Mouse (Mus musculus): Measurements from ENCODE around the gene Trpv6. TPM values are rescaled to one million over a fixed set of nuclear protein-coding genes. Genes with fewer than 3 reads are reported as not detected.

The Trpv6 gene
- 1 to 10 TPM in 1 of 2 experiments, under 1 TPM in 1; 0.87 to 1.2 TPM for total RNA-seq (2021)

DNA sequence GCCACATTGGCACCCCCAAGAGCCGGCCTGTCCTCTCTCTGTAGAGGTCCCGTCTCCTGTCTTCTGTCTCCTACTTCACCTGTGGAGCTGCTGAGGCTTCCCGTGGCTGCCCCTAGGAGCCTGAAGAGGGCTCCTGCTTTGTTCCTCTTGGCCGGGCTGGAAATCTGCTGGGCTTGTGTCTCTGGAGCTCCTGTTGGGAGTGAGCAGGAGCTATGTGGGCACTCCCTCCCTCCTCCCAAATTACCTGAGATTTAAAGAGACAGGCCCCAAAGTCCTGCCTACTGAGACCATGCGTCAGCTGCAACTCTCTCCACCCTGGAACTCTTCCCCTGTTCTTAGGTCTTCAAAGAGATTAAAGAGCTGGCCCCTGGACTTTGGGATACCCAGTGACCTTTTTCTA lies at the start of gene Trpv6:
TSS of gene Trpv6 (minus strand) at position 228 of the 400 bp plus-strand sequence.
- DNase-seq = no peak

DNA sequence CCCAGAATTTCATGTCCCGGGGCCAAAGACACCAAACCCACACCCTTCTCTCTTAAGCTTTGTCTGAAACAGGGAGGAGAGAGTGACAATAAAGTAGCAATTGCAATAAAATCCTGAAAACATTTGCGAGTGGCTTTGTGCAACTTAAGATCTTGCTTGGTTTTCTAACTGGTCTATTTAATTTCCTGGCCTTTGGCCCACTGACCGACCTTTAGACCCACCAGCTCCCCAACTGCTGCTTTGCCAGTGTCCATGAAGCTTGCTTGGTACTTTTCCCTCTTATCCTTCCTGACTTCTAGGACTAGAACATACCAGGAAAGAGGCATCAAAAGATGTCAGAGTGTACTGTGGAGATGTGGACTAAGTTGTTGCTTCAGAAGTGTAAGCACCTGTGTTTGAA lies 49.4 kb upstream of the Trpv6 start:
- no peak for DNase-seq

DNA sequence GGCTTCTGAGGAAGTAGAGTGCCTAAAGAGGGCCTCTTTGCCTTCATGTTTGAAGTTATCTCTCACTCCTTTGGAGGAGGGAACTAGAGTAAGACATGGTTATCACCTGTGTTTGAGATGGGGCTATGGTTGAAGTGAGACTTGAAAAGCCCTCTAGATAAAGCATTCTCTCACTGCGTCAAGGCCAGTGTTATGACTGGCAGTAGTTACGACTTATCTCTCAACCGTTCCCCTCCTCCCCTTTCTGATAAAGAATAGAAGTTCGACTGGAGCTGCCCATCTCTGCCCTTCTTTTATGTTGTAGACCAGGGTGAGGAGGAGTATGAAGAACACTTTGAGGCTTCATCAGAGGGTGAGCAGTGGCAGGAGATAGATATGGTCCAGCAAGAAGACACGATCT lies 48.7 kb upstream of the Trpv6 start:
- DNase-seq = no peak

DNA sequence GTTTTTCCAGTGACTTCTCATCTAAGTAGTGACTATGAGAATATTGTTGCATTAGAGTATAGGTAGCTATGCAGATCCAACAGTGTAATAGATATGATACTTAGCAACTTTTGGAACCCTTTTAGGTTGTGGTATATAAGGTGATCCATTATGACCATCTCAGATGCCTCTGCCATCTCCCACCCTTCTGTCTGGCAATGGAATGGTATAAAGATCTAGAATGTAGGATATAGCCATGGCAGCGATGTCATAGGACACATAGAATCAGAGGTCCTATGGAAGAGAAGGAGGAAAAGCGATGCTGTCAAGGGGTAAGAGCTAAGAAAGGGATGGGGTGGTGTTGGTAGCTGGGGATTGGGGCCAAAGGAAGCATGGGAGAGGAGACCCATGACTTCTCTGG lies 47.9 kb upstream of the Trpv6 start, which contains the start of gene Llcfc1:
TSS of gene Llcfc1 (plus strand) at position 301 of the 400 bp plus-strand sequence.
- no peak for DNase-seq

DNA sequence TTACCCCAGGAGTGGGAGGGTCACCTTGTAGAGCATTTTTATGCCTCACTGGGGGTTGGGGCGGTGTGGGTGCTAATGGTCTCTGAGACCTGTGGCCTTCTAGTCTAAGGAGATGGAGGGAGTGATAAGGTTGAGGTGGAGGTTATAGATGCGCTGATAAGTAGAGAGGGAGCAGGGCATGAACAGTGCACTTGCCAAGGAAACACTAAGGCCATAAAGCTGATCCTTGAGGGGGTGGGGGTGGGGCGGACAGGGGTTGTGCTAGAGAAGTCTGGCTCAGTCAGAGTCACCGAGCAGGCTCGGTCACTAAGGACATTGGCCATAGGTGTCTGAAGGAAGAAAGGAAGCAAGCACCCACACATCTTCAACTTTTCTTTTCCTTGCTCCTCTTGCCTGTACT lies 45.5 kb upstream of the Trpv6 start:
- DNase-seq = no peak

DNA sequence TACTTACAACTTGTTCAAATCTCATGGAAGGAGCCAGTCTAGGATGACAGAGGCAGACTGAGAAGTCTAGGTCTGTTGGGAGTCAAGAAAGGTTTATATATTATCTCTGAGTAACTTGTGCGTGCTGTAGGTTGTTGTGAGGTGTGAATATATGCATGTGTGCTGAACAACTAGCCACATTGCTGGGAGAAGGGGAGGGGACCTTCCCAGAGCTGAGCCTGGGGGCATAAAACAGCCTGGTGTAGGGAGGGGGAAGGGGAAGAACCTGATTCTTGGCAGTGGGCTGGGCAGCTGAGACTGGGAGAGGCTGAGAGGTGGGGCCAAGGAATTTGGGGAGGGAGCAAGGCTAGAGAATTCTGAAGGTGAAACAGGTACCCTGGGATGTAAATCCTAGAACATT lies 44.5 kb upstream of the Trpv6 start, which contains the start of gene Trpv5:
TSS of gene Trpv5 (minus strand) at position 101 of the 400 bp plus-strand sequence.
- no peak for DNase-seq

DNA sequence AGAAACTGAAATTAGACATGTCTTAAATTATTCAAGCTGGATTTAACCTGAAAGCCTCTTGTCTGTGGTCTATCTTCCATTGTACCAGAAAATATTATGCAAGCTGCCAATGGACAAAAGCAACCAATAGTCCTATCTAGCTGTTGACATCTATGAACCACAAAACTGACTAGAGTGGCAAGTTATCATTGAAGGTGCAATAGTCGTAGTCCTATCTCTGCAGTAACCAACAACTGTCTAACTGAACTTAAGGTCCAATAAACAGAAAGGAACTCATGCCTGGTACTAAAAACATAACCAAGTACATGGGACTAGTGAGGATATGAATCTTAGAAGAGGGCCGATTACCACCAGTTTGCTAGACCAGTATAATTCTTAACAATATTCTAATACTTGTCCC lies 40.3 kb upstream of the Trpv6 start:
- DNase-seq = no peak

DNA sequence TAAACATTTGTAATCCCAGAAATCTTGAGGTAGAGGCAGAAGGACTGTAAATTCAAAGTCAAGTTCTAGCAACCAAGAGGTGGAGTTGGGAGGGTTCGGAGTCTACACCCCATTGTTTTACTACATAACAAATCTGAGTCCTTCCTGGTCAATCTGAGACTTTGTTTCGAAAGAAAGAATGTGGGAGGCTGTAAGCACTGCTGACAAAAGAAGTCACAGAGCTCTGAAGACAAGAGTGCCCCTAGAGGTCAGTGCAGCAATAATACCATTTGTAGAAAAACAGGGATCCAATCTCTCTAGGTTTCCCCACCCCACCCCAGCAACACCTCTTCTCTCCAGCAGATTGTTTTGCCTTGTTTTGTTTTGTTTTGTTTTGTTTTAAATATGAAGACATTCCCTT lies 26.1 kb upstream of the Trpv6 start:
- no peak for DNase-seq

DNA sequence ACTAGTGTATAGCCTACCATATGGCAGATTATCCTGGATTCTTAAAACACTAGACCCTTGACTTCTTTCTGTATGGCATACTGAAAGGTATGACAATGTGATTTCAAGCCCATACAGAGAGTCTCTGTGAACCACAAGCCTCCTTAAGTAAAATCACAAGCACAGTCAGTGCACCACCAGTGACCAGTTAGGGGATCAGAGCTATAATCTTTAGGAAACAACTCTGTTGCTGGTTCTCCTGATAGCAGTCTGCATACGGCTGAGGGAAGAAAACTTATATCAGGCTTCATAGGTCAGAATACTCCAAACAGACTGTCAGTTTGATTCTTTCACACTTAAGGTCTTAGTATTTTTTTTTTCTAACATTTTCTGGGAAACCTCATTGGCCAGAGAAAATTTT lies 22.3 kb upstream of the Trpv6 start:
- DNase-seq = no peak

DNA sequence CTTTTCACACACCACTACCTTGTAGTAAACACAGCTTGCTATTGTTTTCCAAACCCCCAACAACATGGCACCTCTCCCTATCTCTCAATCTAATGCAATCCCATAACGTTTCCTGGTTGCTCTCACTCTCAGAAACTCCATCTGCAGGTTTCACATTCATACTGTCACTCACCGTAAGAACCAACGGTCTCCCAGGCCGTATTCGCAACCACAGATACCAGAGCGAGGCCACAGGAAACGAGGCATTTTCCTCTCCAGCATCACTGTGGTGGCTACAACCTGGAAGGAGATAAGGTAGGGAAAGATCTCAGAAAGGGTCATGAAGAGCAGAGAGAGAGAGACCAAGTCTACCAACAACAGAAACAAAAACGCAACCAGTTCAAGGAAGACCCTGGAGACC lies 18.4 kb upstream of the Trpv6 start:
- no peak for DNase-seq

DNA sequence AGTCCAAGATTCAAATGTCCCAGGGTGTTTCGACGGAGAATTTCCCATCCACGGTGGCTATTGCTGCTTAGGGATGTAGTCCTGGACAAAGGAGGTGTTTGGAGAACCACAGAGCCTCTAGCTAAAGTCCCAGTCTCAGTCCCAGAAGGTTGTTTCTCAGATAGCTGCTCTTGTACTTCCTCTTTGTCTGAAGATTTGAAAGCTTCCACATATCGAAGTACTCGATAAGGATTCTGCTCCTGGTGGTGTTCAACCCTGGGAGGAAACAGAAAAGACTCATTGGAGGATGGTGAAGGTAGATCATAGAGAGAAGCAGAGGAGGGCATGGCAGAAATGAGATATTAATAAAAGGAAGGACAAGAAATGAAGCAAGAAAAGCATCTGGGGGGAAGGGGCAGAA lies 17.0 kb upstream of the Trpv6 start:
- no peak for DNase-seq

DNA sequence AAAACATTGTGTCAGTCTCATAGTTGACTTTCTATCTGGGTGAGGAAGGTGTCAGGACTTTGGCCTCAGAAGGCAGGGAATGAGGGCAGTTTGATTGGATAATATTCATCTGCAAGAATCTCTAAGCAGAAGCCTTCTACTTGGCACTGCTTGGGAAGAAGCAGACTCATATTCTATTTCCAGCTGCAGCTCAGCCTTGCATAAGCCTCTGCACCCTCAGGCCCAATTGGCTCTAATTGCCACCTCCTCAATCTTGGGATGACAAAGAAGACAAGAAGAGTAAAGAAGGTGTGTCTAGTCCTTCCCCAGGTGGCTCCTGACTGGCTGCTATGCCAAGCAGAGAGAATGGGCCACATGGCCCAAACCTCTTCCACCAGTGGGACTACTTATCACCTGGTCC lies 10.5 kb upstream of the Trpv6 start:
- no peak for DNase-seq

DNA sequence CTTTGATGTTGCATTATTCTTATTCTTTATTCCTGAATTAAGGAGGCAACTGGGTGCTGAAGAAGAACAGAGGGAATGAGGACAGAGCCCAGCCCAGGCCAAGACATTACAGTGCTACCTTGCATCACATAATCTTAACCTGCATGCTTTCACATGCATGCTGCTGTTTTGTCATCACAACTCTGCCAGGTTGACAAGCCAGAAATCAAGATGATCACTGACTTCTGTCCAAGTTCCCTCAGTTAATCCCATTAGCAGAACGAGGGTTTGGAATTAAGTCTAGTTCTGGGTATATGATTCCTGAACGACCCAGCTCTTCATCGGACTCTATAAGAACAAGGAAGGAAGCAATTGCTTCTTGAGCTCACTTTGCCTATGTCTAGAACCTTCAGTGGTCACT lies 10.0 kb upstream of the Trpv6 start:
- no peak for DNase-seq

DNA sequence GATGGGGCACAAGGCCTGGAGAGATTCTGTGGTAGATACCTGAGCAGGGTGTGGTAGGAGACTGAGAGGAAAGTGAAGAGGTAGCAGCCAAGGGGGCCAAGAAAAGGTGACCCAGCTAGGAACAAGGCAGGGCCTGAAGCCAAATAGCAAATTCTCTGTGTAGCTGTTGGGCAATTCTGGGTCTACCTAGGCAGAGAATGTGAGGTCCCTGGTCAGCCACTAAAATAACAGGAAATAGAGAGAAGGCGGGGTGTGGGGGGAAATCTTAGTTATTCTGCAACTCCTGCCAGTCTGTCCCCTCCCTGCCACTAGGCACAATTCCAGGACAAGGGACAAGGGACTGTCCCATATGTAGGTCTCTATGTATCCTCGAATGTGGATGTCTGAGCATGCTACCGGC lies 7.0 kb upstream of the Trpv6 start:
- no peak for DNase-seq

DNA sequence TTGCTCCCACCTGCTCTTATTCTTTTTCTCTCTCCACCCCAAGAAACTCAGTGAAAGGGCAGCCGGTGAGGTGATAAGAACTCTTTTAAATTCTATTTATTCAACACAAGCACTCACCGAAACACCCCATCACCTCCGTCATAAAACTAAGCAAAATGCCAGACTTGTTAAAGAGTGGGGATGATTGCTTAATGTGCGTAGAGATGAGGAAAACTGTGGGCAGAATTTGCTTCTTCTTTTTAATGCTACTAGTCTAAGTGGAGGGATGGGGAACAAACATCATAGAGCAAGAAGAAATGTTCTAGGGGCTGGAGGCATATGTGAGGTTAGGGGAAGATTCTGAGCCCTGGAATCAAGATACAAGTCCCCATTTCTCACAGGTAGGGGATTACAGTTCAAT lies 6.6 kb upstream of the Trpv6 start:
- DNase-seq = no peak

DNA sequence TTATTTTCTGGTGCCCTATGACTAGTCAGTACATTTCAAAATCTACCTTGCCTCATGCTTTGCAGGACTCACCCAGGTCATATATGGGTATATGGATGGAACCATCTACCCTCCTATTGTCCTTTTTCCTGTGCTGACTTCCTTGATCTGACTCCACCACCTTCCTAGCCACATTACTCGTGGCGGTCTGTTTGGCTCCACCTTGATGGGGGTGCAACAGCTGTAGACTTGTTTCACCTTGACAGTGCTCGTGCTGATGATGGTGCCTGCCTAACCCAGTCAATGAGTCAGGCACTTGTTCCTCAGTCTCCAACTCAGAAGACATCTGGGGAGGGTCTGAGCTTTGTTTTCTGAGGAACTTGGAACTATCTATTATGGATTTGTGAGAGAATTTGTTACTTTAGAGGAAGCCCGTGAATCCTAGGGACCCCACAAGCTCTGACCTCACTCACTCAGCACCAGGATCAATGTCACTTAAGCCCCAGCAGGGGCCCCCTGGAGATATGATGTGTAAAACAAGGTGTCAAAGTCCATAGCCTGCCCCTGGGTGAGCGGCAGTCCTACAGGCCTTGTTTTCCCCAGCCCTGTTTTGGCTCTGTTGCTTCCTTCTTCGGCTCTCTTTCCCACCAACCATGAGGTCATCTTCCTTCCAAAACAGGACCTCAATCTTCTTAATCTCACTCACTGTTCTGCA lies 5.1 kb upstream of the Trpv6 start:
- DNase-seq = no peak

DNA sequence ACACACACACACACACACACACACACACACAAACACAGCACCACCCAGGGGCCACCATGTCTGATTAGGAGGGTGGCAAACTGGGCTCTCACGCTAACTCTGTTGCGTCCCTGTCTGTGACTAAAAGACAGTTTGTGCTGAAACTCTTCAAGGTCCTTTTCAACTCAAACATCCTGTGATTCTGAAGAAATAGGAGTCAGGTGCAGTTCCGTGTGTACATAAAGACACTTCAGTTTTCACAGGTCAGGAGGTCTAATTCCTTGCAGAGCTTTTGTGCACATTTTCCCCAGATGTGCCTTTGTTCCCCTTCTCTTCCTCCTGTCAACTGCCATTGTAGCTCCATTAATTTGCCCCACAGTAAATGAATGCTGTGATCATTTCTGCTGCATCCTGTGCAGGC lies 4.2 kb upstream of the Trpv6 start:
- no peak for DNase-seq

DNA sequence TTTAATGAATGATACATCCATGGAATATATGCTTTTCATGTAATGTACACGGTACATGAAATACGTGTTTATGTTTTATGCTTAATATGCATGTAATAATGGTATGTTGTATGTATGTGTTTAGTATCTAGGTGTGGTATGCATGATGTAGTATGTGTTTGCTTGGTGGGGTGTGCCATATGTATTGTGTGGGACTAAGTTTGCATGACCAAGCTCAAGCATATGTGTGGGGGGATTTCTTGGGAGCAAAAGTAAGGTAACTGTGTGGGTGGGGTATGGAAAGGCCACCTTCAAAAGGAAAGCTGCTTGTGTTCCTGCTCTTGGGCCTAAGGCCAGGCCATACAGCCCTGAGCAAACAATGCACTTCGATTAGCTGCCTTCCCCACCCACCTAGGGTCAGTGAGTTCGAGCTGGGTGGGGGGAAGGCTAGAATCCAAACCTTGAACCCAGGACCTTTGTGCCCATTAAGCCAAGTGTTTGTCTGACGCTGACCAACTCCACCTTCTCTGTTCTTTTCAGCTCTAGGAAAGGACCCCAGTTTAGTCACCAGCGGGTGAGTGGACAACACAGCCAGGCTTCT lies 1.8 kb upstream of the Trpv6 start:
- DNase-seq = no peak

DNA sequence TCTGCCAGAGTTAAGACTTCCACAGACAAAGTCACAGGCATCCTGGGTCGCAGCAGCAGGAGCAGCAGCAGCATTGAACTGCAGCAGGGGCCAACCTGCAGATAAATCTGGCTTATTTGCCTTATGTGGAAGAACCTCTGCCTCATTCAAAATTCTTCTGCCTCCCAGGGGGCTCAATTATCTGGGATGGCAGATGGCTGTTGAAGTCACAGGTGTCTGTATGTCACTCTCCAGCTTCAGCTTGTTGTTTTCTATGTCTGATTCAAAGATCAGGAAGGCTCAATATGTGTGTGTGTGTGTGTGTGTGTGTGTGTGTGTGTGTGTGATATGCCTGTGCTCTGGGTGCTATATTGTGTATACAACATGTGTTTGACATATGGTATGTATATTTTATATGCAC lies 1.2 kb upstream of the Trpv6 start:
- DNase-seq = no peak

DNA sequence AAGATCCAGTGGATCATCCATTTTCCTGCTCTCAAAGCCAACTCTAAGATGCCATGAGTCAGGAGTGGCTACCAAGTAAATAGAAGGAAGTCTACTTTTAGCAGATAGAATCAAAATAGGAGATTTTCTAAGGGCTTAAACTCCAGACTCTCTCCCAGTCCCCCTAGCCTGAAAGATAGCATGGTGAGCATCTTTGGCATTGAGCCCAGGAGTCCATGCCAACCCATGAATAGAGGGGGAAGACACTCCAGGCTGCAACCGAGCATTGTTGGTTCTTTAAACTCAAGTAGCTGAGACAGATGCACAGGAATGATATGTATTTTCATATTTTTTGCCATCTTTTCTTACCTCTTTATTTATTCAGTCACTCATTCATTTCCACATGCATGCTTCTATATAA lies 994 bp downstream of the Trpv6 start:
- no peak for DNase-seq

DNA sequence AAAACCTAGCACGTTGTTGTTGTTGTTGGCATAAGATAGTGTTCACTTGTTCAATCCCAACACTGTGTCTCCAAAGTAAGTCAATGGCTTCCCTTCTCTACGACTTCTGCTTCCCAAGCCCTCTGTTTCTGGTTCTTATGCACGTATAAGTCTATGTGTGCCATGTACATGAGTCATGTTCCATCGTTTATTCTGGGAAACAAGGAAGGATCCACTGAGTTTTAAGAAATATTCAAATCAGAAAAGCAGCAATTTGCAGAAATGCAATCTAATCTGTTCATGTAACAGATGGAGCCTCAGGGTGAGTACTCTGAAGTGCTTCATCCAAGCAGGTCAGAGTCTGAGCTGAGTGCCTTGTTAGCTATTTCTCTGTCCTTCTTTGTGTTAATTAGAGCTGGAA lies 4.7 kb downstream of the Trpv6 start:
- DNase-seq = no peak

DNA sequence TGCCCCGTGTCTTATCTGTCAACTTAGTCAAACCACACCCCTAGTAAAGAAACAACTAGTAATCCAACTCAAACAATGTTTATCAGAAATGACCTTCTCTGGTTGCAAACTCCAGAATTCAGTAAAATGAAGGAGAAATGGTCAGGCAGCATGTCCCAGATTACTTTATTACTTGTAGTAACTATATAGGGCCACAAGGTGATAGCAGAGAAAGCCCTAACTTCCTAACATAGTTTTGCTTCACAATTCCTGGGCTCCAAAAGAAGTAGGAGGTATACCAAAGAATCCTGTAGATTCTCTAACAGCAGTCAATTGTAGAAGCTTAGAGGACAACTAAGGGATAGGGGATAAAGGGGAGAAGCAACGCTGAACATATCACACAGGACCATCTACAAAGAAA lies 5.4 kb downstream of the Trpv6 start:
- no peak for DNase-seq

DNA sequence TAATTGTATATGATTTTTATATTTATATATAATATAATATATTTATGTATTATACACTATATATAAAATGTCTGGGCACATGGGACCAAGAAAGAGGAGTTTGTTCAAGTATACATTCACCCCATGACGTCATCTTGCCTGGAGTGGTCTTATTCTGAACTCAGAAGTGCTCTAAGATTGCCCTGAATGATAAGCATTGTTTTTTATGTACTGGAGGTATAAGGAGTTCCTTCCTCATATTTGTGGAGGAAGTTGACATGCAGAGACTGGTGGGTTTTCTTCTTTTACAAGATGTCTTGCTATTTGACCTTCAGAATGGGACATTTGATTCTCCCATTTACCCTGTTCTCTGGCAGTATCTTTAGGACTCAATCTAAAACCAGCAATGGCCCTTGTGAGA lies 8.0 kb downstream of the Trpv6 start:
- DNase-seq = no peak

DNA sequence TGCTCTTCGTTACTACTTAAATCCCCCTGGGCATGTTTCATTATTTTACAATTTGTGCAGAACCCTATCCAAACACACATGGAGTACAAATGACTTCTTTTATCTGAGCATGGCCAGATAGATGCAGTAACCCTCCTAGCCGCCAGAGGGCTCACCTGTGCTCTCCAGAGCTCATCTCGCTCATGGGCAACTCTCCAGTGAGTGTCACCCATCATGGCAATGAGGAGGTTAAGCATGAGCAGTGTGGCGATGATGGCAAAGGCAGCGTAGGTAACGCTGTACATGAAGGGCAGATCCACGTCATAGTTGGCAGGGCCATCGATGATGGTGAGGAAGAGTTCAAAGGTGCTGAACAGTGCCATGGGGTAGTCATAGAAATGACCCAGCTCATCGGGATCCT lies 13.5 kb downstream of the Trpv6 start:
- DNase-seq = no peak

Measured in layer of hippocampus, postnatal 36 days (tissue).